Mouse (Mus musculus): ENCODE measurements around the gene Olfr837. TPM values are rescaled to one million over a fixed set of nuclear protein-coding genes. Genes with fewer than 3 reads are reported as not detected.
"Not testable (repeated sequence)": the region's sequence is repeated elsewhere in the genome, so short reads cannot be mapped to it uniquely, and the experiment has no call there.

Olfr837 gene
- not detected in 2 replicates for polyA plus RNA-seq (2012; rRNA removed)

DNA sequence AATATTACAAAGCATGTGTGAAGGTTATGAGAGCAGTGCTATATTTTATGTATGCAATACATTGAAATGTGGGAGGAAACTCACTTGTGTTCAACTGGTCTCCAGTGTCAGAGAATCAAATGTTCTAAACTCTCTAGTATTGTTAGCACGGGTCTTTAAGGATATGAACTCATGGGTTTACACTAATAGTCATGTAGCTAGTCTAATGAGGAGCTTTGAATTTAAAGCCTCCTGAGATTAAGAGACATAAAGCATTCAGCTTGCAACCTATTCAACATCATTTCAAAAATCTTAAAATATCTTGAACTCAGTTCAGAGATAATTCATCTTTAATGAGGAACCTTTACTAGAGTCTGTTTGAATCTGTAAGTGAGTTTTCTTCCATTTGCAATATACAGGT, at the start of gene Olfr837:
Gene Olfr837, plus strand, starts transcription at position 301 of the 400 bp plus-strand sequence.
- DNase-seq (ENCODE audit: extremely low spot score in 1 of 2, low spot score in 1 of 2), result no peak

DNA sequence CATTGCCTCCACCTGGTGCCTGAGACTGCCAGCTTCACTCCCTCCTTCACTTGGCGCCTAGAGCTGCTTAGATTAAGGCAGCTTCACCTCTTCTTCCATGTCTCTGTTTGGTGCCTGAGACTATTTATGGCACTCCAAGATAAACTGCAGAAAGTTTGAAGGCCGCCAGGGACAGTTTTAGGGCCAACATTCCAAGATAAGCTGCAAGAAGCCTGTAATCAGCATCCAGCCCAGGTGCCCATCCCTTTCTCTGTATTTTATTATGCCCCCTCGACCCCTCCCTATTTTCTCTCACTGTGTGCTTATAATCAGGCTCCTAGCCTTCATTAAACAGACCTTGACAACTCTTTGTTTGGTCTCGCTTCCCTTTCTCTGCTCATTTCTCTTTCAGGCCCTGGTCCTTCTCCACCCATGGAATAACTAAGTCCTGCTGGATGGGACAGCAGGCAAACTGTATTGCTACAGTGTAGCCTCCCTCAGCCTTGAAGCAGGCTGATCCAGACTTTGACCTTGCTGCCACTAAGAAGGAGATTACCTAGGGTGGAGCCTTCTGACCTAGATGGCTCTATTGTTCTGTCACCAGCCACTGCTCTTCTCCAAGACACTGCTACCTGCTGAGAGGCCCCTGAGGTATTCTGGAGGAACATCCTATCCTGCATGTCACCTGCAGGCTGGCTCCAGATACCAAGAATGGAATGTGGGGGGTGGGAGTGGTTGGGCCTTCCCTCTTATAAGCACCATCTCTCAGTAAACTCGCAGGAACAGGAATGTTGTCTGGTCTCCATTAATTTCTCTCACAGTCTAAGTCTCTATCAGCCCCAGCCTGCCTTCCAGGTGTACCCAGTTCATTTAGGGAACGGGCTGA, 43.0 kb upstream of the Olfr837 start:
- DNase-seq (ENCODE audit: extremely low spot score in 1 of 2, low spot score in 1 of 2), result not testable (repeated sequence)

DNA sequence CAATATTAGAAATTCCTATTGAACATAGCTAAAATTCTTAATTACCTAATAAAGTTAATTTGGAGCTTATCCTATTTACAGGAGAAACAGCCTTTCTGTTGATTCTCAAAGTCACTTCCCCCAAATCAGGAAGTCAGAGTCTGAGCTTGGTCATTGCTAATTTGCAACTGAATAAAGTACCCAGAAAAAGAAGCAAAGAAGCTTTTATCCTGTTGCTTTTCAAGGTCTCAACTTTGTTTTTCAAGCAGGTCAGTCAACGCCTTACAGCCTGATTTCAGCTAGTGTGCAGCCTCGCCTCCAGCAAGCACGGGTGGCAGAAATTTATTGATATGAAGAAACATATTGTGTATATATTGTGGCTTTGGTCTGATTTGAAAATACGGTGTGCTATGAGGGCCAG, 38.8 kb upstream of the Olfr837 start:
- no peak for DNase-seq (ENCODE audit: extremely low spot score in 1 of 2, low spot score in 1 of 2)

DNA sequence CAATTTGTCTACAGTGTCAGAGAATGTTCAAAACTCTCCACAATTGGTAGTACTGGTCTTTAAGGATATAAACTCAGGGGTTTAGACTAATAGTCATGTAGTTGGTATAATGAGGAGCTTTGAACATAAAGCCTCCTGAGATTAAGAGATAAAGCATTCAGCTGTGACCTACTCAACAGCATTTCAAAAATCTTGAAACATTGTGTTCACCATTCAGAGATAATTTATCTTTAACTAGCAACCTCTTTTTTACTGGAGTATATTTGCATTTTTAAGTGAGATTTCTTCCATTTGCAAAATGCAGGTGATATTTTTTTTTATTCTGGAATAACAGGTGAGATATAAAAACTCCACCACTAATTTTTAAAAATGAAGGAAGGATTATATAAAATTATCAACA, 16.0 kb upstream of the Olfr837 start, which contains the start of gene Olfr836:
Gene Olfr836, plus strand, starts transcription at position 301 of the 400 bp plus-strand sequence.
- DNase-seq (ENCODE audit: extremely low spot score in 1 of 2, low spot score in 1 of 2), result no peak

DNA sequence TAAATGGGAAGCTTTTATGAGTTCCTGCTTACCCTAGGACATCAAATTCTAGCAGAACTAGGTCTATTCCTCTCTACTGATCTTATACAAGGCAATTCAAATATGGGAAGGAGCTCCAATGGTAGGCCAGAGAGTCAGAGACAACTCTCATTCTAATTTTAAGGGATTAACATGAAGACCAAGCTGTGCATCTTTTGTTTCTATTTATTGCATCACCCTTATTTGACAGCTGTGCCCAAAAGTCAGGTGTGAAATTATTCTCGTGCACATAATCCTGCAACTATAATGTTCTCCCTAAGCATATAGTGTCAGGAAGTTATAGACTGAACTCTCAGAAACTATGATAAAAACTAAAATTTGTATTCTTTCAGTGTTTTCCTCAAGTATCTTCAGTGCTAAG, 41.1 kb downstream of the Olfr837 start, which contains the start of gene Olfr839-ps1:
Gene Olfr839-ps1, minus strand, starts transcription at position 101 of the 400 bp plus-strand sequence.
- no peak for DNase-seq (ENCODE audit: extremely low spot score in 1 of 2, low spot score in 1 of 2)

Other genes starting within 250 kb of the Olfr837 start
- not detected in 2 replicates for gene Olfr832, start 199.2 kb upstream of the Olfr837 start, polyA plus RNA-seq (2012; rRNA removed)
- not detected in 2 replicates for gene Olfr834, start 148.3 kb upstream of the Olfr837 start, polyA plus RNA-seq (2012; rRNA removed)
- gene Olfr835, start 103.6 kb upstream of the Olfr837 start, polyA plus RNA-seq (2012; rRNA removed), result not detected in 2 replicates
- gene Olfr836, start 15.9 kb upstream of the Olfr837 start, polyA plus RNA-seq (2012; rRNA removed), result not detected in 2 replicates
- not detected in 2 replicates for gene Olfr839-ps1, start 41.0 kb downstream of the Olfr837 start, polyA plus RNA-seq (2012; rRNA removed)
- gene Olfr843, start 115.7 kb downstream of the Olfr837 start, polyA plus RNA-seq (2012; rRNA removed), result 0.02 TPM in 1 of 2 replicates, not detected in the other
- not detected in 2 replicates for gene Olfr844, start 180.0 kb downstream of the Olfr837 start, polyA plus RNA-seq (2012; rRNA removed)
- gene Olfr845, start 200.1 kb downstream of the Olfr837 start, polyA plus RNA-seq (2012; rRNA removed), result not detected in 2 replicates
- not detected in 2 replicates for gene Olfr846, start 227.7 kb downstream of the Olfr837 start, polyA plus RNA-seq (2012; rRNA removed)
- gene Olfr847, start 242.4 kb downstream of the Olfr837 start, polyA plus RNA-seq (2012; rRNA removed), result not detected in 2 replicates

All from frontal cortex, adult 2 months (tissue).